Mouse (Mus musculus): Measurements from ENCODE around the gene Ccdc58.

DNA sequence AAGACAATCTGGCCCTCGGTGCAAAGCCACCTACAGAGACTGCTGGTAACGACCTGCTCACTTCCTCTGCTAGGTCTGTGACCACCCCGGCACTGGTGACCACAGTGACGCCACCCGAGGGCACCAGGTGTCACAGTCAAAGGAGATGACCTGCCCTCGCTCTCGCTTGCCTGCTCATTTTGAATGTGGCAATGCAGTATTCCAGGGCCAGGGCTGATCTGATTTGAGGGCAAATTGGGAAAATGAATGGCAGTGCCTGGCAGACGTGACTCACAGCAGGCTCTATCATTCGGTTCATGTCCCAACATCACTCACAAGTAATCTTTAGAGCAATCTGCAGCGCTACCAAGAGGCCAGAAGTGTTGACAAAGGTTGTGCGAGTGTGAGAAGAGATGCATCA, 15.1 kb upstream of the Ccdc58 start:
- TF ChIP-seq CTCF (IDR thresholded peaks at IDR 0.05; ENCODE audit: insufficient read depth, low read depth, low read length) (no peak), POLR2A (IDR thresholded peaks at IDR 0.05; ENCODE audit: insufficient read depth, low read depth, low read length) (no peak)

Measured in olfactory bulb, adult 2 months (tissue).